Mouse (Mus musculus): ENCODE measurements around the gene Morf4l2. TPM values are rescaled to one million over a fixed set of nuclear protein-coding genes. Genes with fewer than 3 reads are reported as not detected.

Morf4l2 gene
- polyA plus RNA-seq (2014; fragmentation: Nextera tagmentation; extraction: Ambion mirVana): 612 and 618 TPM in 2 replicates

- WGBS: 85% methylated on average over 12 of the region's 12 CpGs
- ATAC-seq (ENCODE audit: insufficient number of reproducible peaks, low FRiP score, low TSS enrichment, low read depth) (no peak), DNase-seq (ENCODE audit: low spot score) (no peak)
- no peaks in the 10 kb centered on the region for H3K4me1 ChIP-seq (ENCODE audit: control insufficient read depth, insufficient read depth, low read length)
- peak within 1 kb of the TSS; percentile 72; the same call in 1 of the 2 replicates for H3K27ac ChIP-seq (replicated peaks; ENCODE audit: low read depth, low read length)
- peak within 1 kb of the TSS; percentile 42; the same call in 1 of the 2 replicates for H3K4me3 ChIP-seq (ENCODE audit: low read depth, low read length)
- no peaks in the 10 kb centered on the region for H3K27me3 ChIP-seq (ENCODE audit: control insufficient read depth, insufficient read depth, low read length)
- H3K4me2 ChIP-seq (ENCODE audit: low read depth, severe bottlenecking): peak within 1 kb of the TSS; percentile 35; the same call in 1 of the 2 replicates
- H3K36me3 ChIP-seq (ENCODE audit: control insufficient read depth, insufficient read depth, low read length): no peaks in the 10 kb centered on the region
- no peaks in the 10 kb centered on the region for H3K9me3 ChIP-seq (ENCODE audit: control insufficient read depth, low read length)
- H3K9ac ChIP-seq (ENCODE audit: low read length): peak within 1 kb of the TSS; percentile 22; the same call in 1 of the 2 replicates
These were observed at the start of gene Morf4l2 for GRCm38 (mm10) chrX:136743459-136743858. TSS of gene Morf4l2 (minus strand) at chrX:136743690.

GRCm38 (mm10) chrX:136789446-136789845 is 46.0 kb upstream of the Morf4l2 start:
- no peak overlapping the region for H3K4me3 ChIP-seq (ENCODE audit: low read depth, low read length)
- 88% methylated on average over 4 of the region's 4 CpGs for WGBS
- H3K4me2 ChIP-seq (ENCODE audit: low read depth, severe bottlenecking): no peak overlapping the region
- ATAC-seq (ENCODE audit: insufficient number of reproducible peaks, low FRiP score, low TSS enrichment, low read depth) (no peak), DNase-seq (ENCODE audit: low spot score) (no peak)
- H3K9me3 ChIP-seq (ENCODE audit: control insufficient read depth, low read length): no peaks in the 10 kb centered on the region
- H3K27ac ChIP-seq (replicated peaks; ENCODE audit: low read depth, low read length): no peak overlapping the region
- no peaks in the 10 kb centered on the region for H3K4me1 ChIP-seq (ENCODE audit: control insufficient read depth, insufficient read depth, low read length)
- H3K9ac ChIP-seq (ENCODE audit: low read length): no peak overlapping the region
- H3K36me3 ChIP-seq (ENCODE audit: control insufficient read depth, insufficient read depth, low read length): no peaks in the 10 kb centered on the region
- no peaks in the 10 kb centered on the region for H3K27me3 ChIP-seq (ENCODE audit: control insufficient read depth, insufficient read depth, low read length)

GRCm38 (mm10) chrX:136780041-136780440 is 36.6 kb upstream of the Morf4l2 start, which contains the start of gene Glra4:
TSS of gene Glra4 (minus strand) at chrX:136780141.
- no peak within 1 kb of the TSS for H3K4me3 ChIP-seq (ENCODE audit: low read depth, low read length)
- 84% methylated on average over 3 of the region's 3 CpGs for WGBS
- H3K27me3 ChIP-seq (ENCODE audit: control insufficient read depth, insufficient read depth, low read length): peaks cover 11% of the 10 kb centered on the region; the same call in 1 of the 2 replicates
- H3K36me3 ChIP-seq (ENCODE audit: control insufficient read depth, insufficient read depth, low read length): no peaks in the 10 kb centered on the region
- H3K4me1 ChIP-seq (ENCODE audit: control insufficient read depth, insufficient read depth, low read length): no peaks in the 10 kb centered on the region
- no peak within 1 kb of the TSS for H3K9ac ChIP-seq (ENCODE audit: low read length)
- ATAC-seq (ENCODE audit: insufficient number of reproducible peaks, low FRiP score, low TSS enrichment, low read depth) (no peak), DNase-seq (ENCODE audit: low spot score) (no peak)
- no peak within 1 kb of the TSS for H3K4me2 ChIP-seq (ENCODE audit: low read depth, severe bottlenecking)
- no peaks in the 10 kb centered on the region for H3K9me3 ChIP-seq (ENCODE audit: control insufficient read depth, low read length)
- no peak within 1 kb of the TSS for H3K27ac ChIP-seq (replicated peaks; ENCODE audit: low read depth, low read length)

GRCm38 (mm10) chrX:136779262-136779661 is 35.8 kb upstream of the Morf4l2 start:
- Histone ChIP-seq H3K4me3 (ENCODE audit: low read depth, low read length) (no peak overlapping the region), H3K27ac (replicated peaks; ENCODE audit: low read depth, low read length) (no peak overlapping the region), H3K4me2 (ENCODE audit: low read depth, severe bottlenecking) (no peak overlapping the region), H3K27me3 (ENCODE audit: control insufficient read depth, insufficient read depth, low read length) (peaks cover 11% of the 10 kb centered on the region; the same call in 1 of the 2 replicates), H3K9me3 (ENCODE audit: control insufficient read depth, low read length) (no peaks in the 10 kb centered on the region), H3K9ac (ENCODE audit: low read length) (no peak overlapping the region), H3K4me1 (ENCODE audit: control insufficient read depth, insufficient read depth, low read length) (no peaks in the 10 kb centered on the region), H3K36me3 (ENCODE audit: control insufficient read depth, insufficient read depth, low read length) (no peaks in the 10 kb centered on the region)
- 54% methylated on average over 2 of the region's 2 CpGs for WGBS
- ATAC-seq (ENCODE audit: insufficient number of reproducible peaks, low FRiP score, low TSS enrichment, low read depth) (no peak), DNase-seq (ENCODE audit: low spot score) (no peak)

GRCm38 (mm10) chrX:136778046-136778445 is 34.6 kb upstream of the Morf4l2 start:
- no peak overlapping the region for H3K27ac ChIP-seq (replicated peaks; ENCODE audit: low read depth, low read length)
- no peak overlapping the region for H3K4me2 ChIP-seq (ENCODE audit: low read depth, severe bottlenecking)
- 78% methylated on average over 3 of the region's 3 CpGs for WGBS

GRCm38 (mm10) chrX:136773035-136773434 is 29.5 kb upstream of the Morf4l2 start:
- DNase-seq (ENCODE audit: low spot score): no peak
- H3K4me3 ChIP-seq (ENCODE audit: low read depth, low read length): no peak overlapping the region
- no peak overlapping the region for H3K27ac ChIP-seq (replicated peaks; ENCODE audit: low read depth, low read length)
- 75% methylated on average over 1 of the region's 1 CpGs for WGBS
- no peaks in the 10 kb centered on the region for H3K36me3 ChIP-seq (ENCODE audit: control insufficient read depth, insufficient read depth, low read length)
- no peak for ATAC-seq (ENCODE audit: insufficient number of reproducible peaks, low FRiP score, low TSS enrichment, low read depth)
- H3K9me3 ChIP-seq (ENCODE audit: control insufficient read depth, low read length): no peaks in the 10 kb centered on the region
- no peak overlapping the region for H3K4me2 ChIP-seq (ENCODE audit: low read depth, severe bottlenecking)
- H3K4me1 ChIP-seq (ENCODE audit: control insufficient read depth, insufficient read depth, low read length): no peaks in the 10 kb centered on the region
- H3K27me3 ChIP-seq (ENCODE audit: control insufficient read depth, insufficient read depth, low read length): no peaks in the 10 kb centered on the region
- H3K9ac ChIP-seq (ENCODE audit: low read length): no peak overlapping the region

More at GRCm38 (mm10) chrX:136778046-136778445, 34.6 kb upstream of the Morf4l2 start:
- Histone ChIP-seq H3K4me1 (ENCODE audit: control insufficient read depth, insufficient read depth, low read length) (no peaks in the 10 kb centered on the region), H3K27me3 (ENCODE audit: control insufficient read depth, insufficient read depth, low read length) (peaks cover 11% of the 10 kb centered on the region; the same call in 1 of the 2 replicates), H3K9ac (ENCODE audit: low read length) (no peak overlapping the region), H3K36me3 (ENCODE audit: control insufficient read depth, insufficient read depth, low read length) (no peaks in the 10 kb centered on the region), H3K9me3 (ENCODE audit: control insufficient read depth, low read length) (no peaks in the 10 kb centered on the region), H3K4me3 (ENCODE audit: low read depth, low read length) (no peak overlapping the region)
- ATAC-seq (ENCODE audit: insufficient number of reproducible peaks, low FRiP score, low TSS enrichment, low read depth): no peak
- no peak for DNase-seq (ENCODE audit: low spot score)

GRCm38 (mm10) chrX:136761103-136762074 is 17.9 kb upstream of the Morf4l2 start:
- Histone ChIP-seq H3K9ac (ENCODE audit: low read length) (no peak overlapping the region), H3K4me3 (ENCODE audit: low read depth, low read length) (no peak overlapping the region), H3K4me2 (ENCODE audit: low read depth, severe bottlenecking) (no peak overlapping the region), H3K4me1 (ENCODE audit: control insufficient read depth, insufficient read depth, low read length) (no peaks in the 10 kb centered on the region), H3K27ac (replicated peaks; ENCODE audit: low read depth, low read length) (no peak overlapping the region), H3K9me3 (ENCODE audit: control insufficient read depth, low read length) (no peaks in the 10 kb centered on the region), H3K27me3 (ENCODE audit: control insufficient read depth, insufficient read depth, low read length) (no peaks in the 10 kb centered on the region), H3K36me3 (ENCODE audit: control insufficient read depth, insufficient read depth, low read length) (no peaks in the 10 kb centered on the region)
- 78% methylated on average over 11 of the region's 11 CpGs for WGBS
- ATAC-seq (ENCODE audit: insufficient number of reproducible peaks, low FRiP score, low TSS enrichment, low read depth) (no peak), DNase-seq (ENCODE audit: low spot score) (no peak)

GRCm38 (mm10) chrX:136755464-136755863 is 12.0 kb upstream of the Morf4l2 start:
- no peak overlapping the region for H3K4me2 ChIP-seq (ENCODE audit: low read depth, severe bottlenecking)
- ATAC-seq (ENCODE audit: insufficient number of reproducible peaks, low FRiP score, low TSS enrichment, low read depth) (no peak), DNase-seq (ENCODE audit: low spot score) (no peak)
- no peak overlapping the region for H3K27ac ChIP-seq (replicated peaks; ENCODE audit: low read depth, low read length)
- H3K4me3 ChIP-seq (ENCODE audit: low read depth, low read length): no peak overlapping the region
- H3K27me3 ChIP-seq (ENCODE audit: control insufficient read depth, insufficient read depth, low read length): no peaks in the 10 kb centered on the region
- no peaks in the 10 kb centered on the region for H3K36me3 ChIP-seq (ENCODE audit: control insufficient read depth, insufficient read depth, low read length)
- 95% methylated on average over 3 of the region's 3 CpGs for WGBS
- no peaks in the 10 kb centered on the region for H3K4me1 ChIP-seq (ENCODE audit: control insufficient read depth, insufficient read depth, low read length)
- no peak overlapping the region for H3K9ac ChIP-seq (ENCODE audit: low read length)
- no peaks in the 10 kb centered on the region for H3K9me3 ChIP-seq (ENCODE audit: control insufficient read depth, low read length)
